Mouse (Mus musculus): Measurements from ENCODE around the gene Rgs19. TPM values are rescaled to one million over a fixed set of nuclear protein-coding genes. Genes with fewer than 3 reads are reported as not detected.
A peak's percentile ranks its signal among the peaks of the same experiment; 100 is the strongest.

Rgs19 gene
- total and polyA plus RNA-seq, 2 experiments from 2014 or later: 63.6 to 65.2 TPM

GRCm38 (mm10) chr2:181716991-181717390 is 23.2 kb upstream of the Rgs19 start:
- ATAC-seq (ENCODE audit: low FRiP score) (no peak), DNase-seq (ENCODE audit: low spot score) (peak; percentile 27)
- TF ChIP-seq CTCF (IDR thresholded peaks at IDR 0.05): no peak
- H3K27me3 ChIP-seq (ENCODE audit: insufficient read depth, low read length): no peaks in the 10 kb centered on the region
- H3K4me2 ChIP-seq (ENCODE audit: low read depth, low read length, poor library complexity, severe bottlenecking): peak overlapping the region; percentile 77
- peaks cover 24% of the 10 kb centered on the region for H3K36me3 ChIP-seq (ENCODE audit: insufficient read depth, low read length)
- H3K4me1 ChIP-seq (ENCODE audit: insufficient read depth, low read length): peaks cover 25% of the 10 kb centered on the region
- H3K4me3 ChIP-seq (ENCODE audit: low read depth, low read length): peak overlapping the region; percentile 48
- WGBS: 44% methylated on average over 3 of the region's 3 CpGs
- H3K27ac ChIP-seq (ENCODE audit: low read depth, low read length): 0 out of 2 replicates have a peak overlapping the region, but pooled peaks have one; percentile 34
- H3K9ac ChIP-seq (replicated peaks; ENCODE audit: low read length, poor library complexity, severe bottlenecking): peak overlapping the region; percentile 50; the same call in 1 of the 2 replicates
- H3K9me3 ChIP-seq (ENCODE audit: low read length): no peaks in the 10 kb centered on the region

DNA sequence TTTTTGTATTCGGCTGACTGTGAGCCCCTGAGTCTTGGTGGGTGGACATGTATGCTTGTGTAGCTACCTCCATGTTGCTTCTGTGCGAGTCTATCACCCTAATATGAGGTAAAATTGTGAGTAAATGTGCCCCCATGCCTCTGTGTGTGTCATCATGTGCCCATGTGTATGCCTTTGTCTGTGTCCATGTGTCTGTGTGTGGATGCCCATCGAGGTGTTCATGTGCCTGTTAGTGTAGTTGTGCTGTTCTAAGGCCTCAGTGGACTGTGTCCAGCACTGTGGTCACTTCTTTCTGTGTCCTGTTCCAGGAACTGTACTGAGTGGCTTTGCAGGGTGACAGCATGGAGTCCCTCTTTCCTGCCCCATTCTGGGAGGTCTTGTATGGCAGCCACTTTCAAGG is 21.6 kb upstream of the Rgs19 start:
- 29% methylated on average over 3 of the region's 3 CpGs for WGBS
- Histone ChIP-seq H3K4me2 (ENCODE audit: low read depth, low read length, poor library complexity, severe bottlenecking) (peak overlapping the region; percentile 77), H3K9me3 (ENCODE audit: low read length) (no peaks in the 10 kb centered on the region), H3K4me1 (ENCODE audit: insufficient read depth, low read length) (peaks cover 25% of the 10 kb centered on the region), H3K4me3 (ENCODE audit: low read depth, low read length) (peak overlapping the region; percentile 48), H3K36me3 (ENCODE audit: insufficient read depth, low read length) (peaks cover 23% of the 10 kb centered on the region), H3K9ac (replicated peaks; ENCODE audit: low read length, poor library complexity, severe bottlenecking) (peak overlapping the region; percentile 73), H3K27ac (ENCODE audit: low read depth, low read length) (peak overlapping the region; percentile 92), H3K27me3 (ENCODE audit: insufficient read depth, low read length) (no peaks in the 10 kb centered on the region)
- no peak for TF ChIP-seq CTCF (IDR thresholded peaks at IDR 0.05)
- ATAC-seq (ENCODE audit: low FRiP score) (peak; percentile 40; the same call in 1 of the 2 replicates), DNase-seq (ENCODE audit: low spot score) (no peak)

DNA sequence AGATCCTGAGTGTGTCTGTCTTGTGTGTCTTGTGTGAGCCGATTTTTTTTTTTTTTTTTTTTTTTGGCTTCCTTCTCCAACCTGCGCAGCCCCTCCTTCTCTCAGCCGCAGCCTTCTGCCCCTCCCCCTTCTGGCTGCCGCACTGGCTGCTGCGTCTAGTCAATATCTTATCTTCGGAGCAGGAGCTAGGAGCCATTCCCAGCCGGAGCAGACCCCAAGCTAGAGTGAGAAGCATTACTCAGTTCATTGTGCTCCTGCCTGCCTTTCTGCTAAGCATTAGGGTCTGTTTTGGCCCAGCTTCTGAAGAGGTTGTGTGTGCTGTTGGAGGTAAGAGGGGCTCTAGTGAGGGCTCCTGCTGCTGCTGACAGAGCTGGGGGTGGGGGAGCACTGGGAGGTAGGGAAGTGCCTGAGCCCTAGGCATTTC is 21.1 kb upstream of the Rgs19 start, which contains the start of gene Oprl1:
Gene Oprl1 (plus strand): TSS at position 114 of the 424 bp plus-strand sequence.
- TF ChIP-seq CTCF (IDR thresholded peaks at IDR 0.05): no peak
- peak; percentile 81 for DNase-seq (ENCODE audit: low spot score)
- Histone ChIP-seq H3K36me3 (ENCODE audit: insufficient read depth, low read length) (peaks cover 19% of the 10 kb centered on the region), H3K27ac (ENCODE audit: low read depth, low read length) (peak within 1 kb of the TSS; percentile 92), H3K9me3 (ENCODE audit: low read length) (no peaks in the 10 kb centered on the region), H3K9ac (replicated peaks; ENCODE audit: low read length, poor library complexity, severe bottlenecking) (peak within 1 kb of the TSS; percentile 73), H3K27me3 (ENCODE audit: insufficient read depth, low read length) (no peaks in the 10 kb centered on the region), H3K4me2 (ENCODE audit: low read depth, low read length, poor library complexity, severe bottlenecking) (peak within 1 kb of the TSS; percentile 77), H3K4me3 (ENCODE audit: low read depth, low read length) (peak within 1 kb of the TSS; percentile 48), H3K4me1 (ENCODE audit: insufficient read depth, low read length) (peaks cover 25% of the 10 kb centered on the region)
- peak; percentile 69; the same call in 1 of the 2 replicates for ATAC-seq (ENCODE audit: low FRiP score)
- 0% methylated on average over 7 of the region's 7 CpGs for WGBS

- no peak for TF ChIP-seq CTCF (IDR thresholded peaks at IDR 0.05)
- WGBS: 29% methylated on average over 1 of the region's 1 CpGs
- Histone ChIP-seq H3K4me3 (ENCODE audit: low read depth, low read length) (no peak overlapping the region), H3K9ac (replicated peaks; ENCODE audit: low read length, poor library complexity, severe bottlenecking) (no peak overlapping the region; the same call in 1 of the 2 replicates), H3K36me3 (ENCODE audit: insufficient read depth, low read length) (peaks cover 7% of the 10 kb centered on the region; the same call in 1 of the 2 replicates), H3K4me1 (ENCODE audit: insufficient read depth, low read length) (peaks cover 25% of the 10 kb centered on the region), H3K27me3 (ENCODE audit: insufficient read depth, low read length) (no peaks in the 10 kb centered on the region), H3K4me2 (ENCODE audit: low read depth, low read length, poor library complexity, severe bottlenecking) (peak overlapping the region; percentile 77), H3K27ac (ENCODE audit: low read depth, low read length) (peak overlapping the region; percentile 92), H3K9me3 (ENCODE audit: low read length) (no peaks in the 10 kb centered on the region)
- DNase-seq (ENCODE audit: low spot score): peak; percentile 88
- ATAC-seq (ENCODE audit: low FRiP score): peak; percentile 71
Measured at GRCm38 (mm10) chr2:181713749-181714148, 20.0 kb upstream of the Rgs19 start.

DNA sequence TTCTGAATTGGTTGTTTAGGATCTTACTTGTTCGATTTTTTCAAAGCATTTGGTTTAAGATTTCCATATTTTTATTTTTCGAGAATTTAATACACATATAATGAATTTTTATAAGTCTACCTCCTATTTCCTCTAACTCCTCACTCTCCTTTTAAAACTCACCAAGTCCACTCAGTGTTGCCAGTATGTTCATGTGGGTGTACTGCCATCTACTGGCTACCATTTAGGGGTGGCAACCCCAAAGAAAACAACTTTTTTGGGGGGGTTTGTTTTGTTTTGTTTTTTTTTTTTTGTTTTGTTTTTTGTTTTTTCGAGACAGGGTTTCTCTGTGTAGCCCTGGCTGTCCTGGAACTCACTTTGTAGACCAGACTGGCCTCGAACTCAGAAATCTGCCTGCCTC is 12.9 kb upstream of the Rgs19 start:
- no peak overlapping the region for H3K4me3 ChIP-seq (ENCODE audit: low read depth, low read length)
- H3K4me1 ChIP-seq (ENCODE audit: insufficient read depth, low read length): no peaks in the 10 kb centered on the region
- no peak overlapping the region for H3K9ac ChIP-seq (replicated peaks; ENCODE audit: low read length, poor library complexity, severe bottlenecking)
- DNase-seq (ENCODE audit: low spot score): no peak
- no peaks in the 10 kb centered on the region for H3K36me3 ChIP-seq (ENCODE audit: insufficient read depth, low read length)
- no peak overlapping the region for H3K4me2 ChIP-seq (ENCODE audit: low read depth, low read length, poor library complexity, severe bottlenecking)
- 0 out of 2 replicates have a peak, but pooled peaks cover 4% of the 10 kb centered on the region for H3K27me3 ChIP-seq (ENCODE audit: insufficient read depth, low read length)
- no peak overlapping the region for H3K27ac ChIP-seq (ENCODE audit: low read depth, low read length)
- peak; percentile 68 for TF ChIP-seq CTCF (IDR thresholded peaks at IDR 0.05)
- ATAC-seq (ENCODE audit: low FRiP score): no peak
- 42% methylated on average over 4 of the region's 4 CpGs for WGBS
- H3K9me3 ChIP-seq (ENCODE audit: low read length): no peaks in the 10 kb centered on the region

- H3K27ac ChIP-seq (ENCODE audit: low read depth, low read length): no peak within 1 kb of the TSS
- WGBS: 35% methylated on average over 5 of the region's 5 CpGs
- no peak within 1 kb of the TSS for H3K9ac ChIP-seq (replicated peaks; ENCODE audit: low read length, poor library complexity, severe bottlenecking)
- H3K27me3 ChIP-seq (ENCODE audit: insufficient read depth, low read length): no peaks in the 10 kb centered on the region
- no peaks in the 10 kb centered on the region for H3K9me3 ChIP-seq (ENCODE audit: low read length)
- ATAC-seq (ENCODE audit: low FRiP score) (no peak), DNase-seq (ENCODE audit: low spot score) (no peak)
- TF ChIP-seq CTCF (IDR thresholded peaks at IDR 0.05): no peak
- H3K4me3 ChIP-seq (ENCODE audit: low read depth, low read length): no peak within 1 kb of the TSS
- no peaks in the 10 kb centered on the region for H3K36me3 ChIP-seq (ENCODE audit: insufficient read depth, low read length)
- H3K4me2 ChIP-seq (ENCODE audit: low read depth, low read length, poor library complexity, severe bottlenecking): no peak within 1 kb of the TSS
- no peaks in the 10 kb centered on the region for H3K4me1 ChIP-seq (ENCODE audit: insufficient read depth, low read length)
Measured at GRCm38 (mm10) chr2:181698241-181698640, 4.5 kb upstream of the Rgs19 start, which contains the start of gene Lkaaear1. Gene Lkaaear1, minus strand, starts transcription at chr2:181698442.
